Mouse (Mus musculus) frontal cortex, adult 2 months (tissue): ENCODE data around the gene Tubg2. TPM values are rescaled to one million over a fixed set of nuclear protein-coding genes. Genes with fewer than 3 reads are reported as not detected.
"Not testable (repeated sequence)": the region's sequence is repeated elsewhere in the genome, so short reads cannot be mapped to it uniquely, and the experiment has no call there.

ENCODE experiments used
- DNase-seq, 2 experiments: peaks; one replicate each; pipeline ENCODE4 v3.0.0; 2022; ENCODE audit warnings: low spot score in 1 of 2; ENCODE audit errors: extremely low spot score in 1 of 2
- polyA plus RNA-seq: library from polyadenylated mRNA; depleted of rRNA; stranded (reverse); fragments of >200 nt; gene quantifications from 2 replicates; pipeline ENCODE4 v1.2.3, GENCODE M21; 2012

Tubg2 gene
- polyA plus RNA-seq, 1 experiment, result 56.4 TPM

DNA sequence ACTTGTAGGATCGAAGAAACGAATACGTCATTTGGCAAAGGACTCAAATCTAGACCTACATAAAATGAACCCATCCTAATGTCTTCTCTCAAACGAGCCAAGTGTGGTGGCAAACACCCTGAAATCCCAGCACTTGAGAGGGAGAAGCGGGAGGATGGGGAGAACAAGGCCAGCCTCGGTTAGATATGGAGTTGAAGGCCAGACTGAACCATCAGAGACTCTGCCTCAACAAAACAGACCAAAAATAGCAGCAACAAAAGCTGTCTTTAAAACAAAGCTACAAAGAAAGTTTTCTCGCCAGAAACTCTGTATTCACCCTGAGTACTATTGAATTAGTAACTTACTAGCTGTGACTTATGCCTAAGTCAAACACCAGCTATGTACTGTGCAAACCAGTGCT, 18.7 kb upstream of the Tubg2 start:
- DNase-seq, result no peak

GRCm38 (mm10) chr11:101138536-101139181, 17.0 kb upstream of the Tubg2 start:
- DNase-seq, result no peak

DNA sequence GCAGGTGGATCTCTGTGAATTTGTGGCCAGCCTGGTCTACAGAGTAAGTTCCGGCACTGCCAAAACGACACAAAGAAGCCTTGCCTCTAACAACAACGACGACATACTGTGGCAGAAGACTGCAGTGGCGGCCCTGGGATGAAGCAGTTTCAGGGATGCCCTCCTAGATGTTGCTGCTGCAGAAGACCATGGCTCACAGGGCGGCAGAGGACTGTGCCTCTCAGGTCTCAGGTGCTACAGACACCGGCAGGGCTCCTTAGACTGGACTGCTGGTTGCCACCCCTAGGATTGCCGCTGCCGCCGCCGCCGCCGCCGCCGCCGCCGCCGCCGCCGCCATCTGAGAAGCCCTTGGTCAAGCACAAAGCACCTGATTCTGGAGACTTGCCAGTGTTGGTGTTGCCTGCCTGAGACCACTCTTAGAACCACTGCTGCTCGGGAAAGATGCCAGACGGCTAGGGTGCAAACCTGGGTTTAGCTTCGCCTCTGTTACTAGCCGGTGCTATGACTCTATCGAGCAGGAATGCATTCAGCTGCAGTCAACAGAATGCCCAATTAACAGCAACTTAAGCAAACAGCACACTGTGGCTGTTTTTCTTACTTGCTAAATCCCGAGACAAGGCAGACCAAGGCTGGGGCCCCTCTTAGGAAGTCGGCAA, 15.4 kb upstream of the Tubg2 start:
- DNase-seq, result no peak

DNA sequence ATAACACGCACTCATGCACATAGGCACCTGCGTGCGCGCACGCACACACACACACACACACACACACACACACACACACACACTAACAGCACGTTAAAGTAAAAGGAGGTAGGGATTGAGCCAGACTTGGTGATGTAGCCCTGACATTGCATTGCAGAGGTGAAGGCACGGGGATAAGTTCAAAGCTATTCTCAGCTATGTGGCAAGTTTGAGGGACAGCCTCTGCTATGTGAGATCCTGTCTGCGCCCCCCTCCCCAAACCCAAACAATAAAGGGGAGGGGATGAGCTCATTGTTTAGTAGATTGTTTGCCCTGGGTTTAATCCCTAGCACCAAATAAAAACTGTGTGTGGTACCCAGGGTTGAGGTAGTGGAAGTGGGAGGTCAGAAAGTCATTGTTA, 14.6 kb upstream of the Tubg2 start:
- no peak for DNase-seq

- DNase-seq, result no peak
Observed at GRCm38 (mm10) chr11:101142215-101142967, 13.3 kb upstream of the Tubg2 start.

GRCm38 (mm10) chr11:101143338-101144225, 12.1 kb upstream of the Tubg2 start:
- DNase-seq, result peak in 1 of 2 experiments; percentile 67

- DNase-seq, result peak in 1 of 2 experiments; percentile 63
Observed at GRCm38 (mm10) chr11:101146377-101146776, 9.3 kb upstream of the Tubg2 start.

- no peak for DNase-seq
Observed at GRCm38 (mm10) chr11:101148751-101149150, 7.0 kb upstream of the Tubg2 start.

GRCm38 (mm10) chr11:101149178-101150105, 6.3 kb upstream of the Tubg2 start:
- DNase-seq, result no peak

- no peak for DNase-seq
Observed at GRCm38 (mm10) chr11:101151063-101151462, 4.6 kb upstream of the Tubg2 start.

GRCm38 (mm10) chr11:101152825-101153224, 2.9 kb upstream of the Tubg2 start:
- DNase-seq, result no peak

- DNase-seq, result no peak
Observed at GRCm38 (mm10) chr11:101154648-101155047, 1.1 kb upstream of the Tubg2 start.

DNA sequence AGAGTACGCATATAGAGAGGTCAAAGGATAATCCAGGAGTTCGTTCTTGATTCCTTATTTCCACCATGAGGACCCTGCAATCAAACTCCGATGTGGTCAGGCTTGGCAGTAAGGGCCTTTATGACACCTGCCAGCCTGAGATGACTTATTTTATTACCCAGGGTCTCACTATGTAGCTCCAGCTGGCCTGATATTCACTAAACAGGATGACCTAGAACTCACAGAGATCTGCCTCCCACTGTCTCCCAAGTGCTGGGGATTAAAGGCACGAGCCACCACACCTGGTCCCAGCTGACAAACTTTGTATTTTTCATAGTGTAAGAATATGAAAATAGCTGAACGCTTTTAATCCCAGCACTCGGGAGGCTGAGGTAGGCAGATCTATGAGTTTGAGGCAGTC, 556 bp upstream of the Tubg2 start:
- no peak for DNase-seq

- DNase-seq, result not testable (repeated sequence)
Observed at GRCm38 (mm10) chr11:101160151-101160550, 4.4 kb downstream of the Tubg2 start.

GRCm38 (mm10) chr11:101160981-101161505, 5.3 kb downstream of the Tubg2 start:
- DNase-seq, result not testable (repeated sequence)

GRCm38 (mm10) chr11:101161551-101161950, 5.8 kb downstream of the Tubg2 start:
- no peak for DNase-seq

DNA sequence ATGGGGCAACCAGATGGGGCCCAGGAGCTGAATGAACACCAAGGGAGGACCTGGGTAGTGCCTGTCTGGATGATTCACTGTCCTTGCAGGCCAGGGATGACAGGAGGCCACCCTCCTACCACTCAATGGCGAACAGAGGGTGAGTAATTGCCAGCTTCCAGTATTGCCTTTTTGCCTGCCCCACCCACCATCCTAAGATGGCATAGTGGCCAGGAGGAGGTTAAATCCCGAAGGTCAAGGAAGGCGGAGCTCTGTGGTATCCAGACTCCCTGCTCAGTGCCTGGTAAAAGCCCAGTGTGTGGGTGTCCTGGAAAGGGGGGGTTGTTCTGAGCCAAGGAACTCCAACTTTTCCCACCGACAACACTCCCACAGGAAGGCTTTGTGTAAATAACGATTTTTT, 6.6 kb downstream of the Tubg2 start:
- DNase-seq, result no peak

GRCm38 (mm10) chr11:101162772-101163171, 7.1 kb downstream of the Tubg2 start:
- DNase-seq, result no peak
